Mouse (Mus musculus) kidney, embryonic 16.5 days (tissue): Measurements from ENCODE around the gene Tspan18. TPM values are rescaled to one million over a fixed set of nuclear protein-coding genes. Genes with fewer than 3 reads are reported as not detected.
A peak's percentile ranks its signal among the peaks of the same experiment; 100 is the strongest.

Experiments
- ATAC-seq: fragments of 200-750 bp; cut with Nextera tagmentation; 2 replicates; pipeline ENCODE4 v1.8.0; 2017; ENCODE audit warnings: moderate TSS enrichment; ENCODE audit not compliant: low FRiP score, low TSS enrichment
- H3K27ac ChIP-seq: fragments of 300-500 bp; sonication (generic); 2 replicates; pipeline ENCODE4 v1.5.1; 2014; ENCODE audit warnings: low read length
- H3K27me3 ChIP-seq: fragments of 300-500 bp; sonication (generic); 2 replicates; pipeline ENCODE4 v1.6.1; 2014; ENCODE audit warnings: low read length, control low read depth, mixed read lengths; ENCODE audit not compliant: insufficient read depth
- H3K36me3 ChIP-seq: fragments of 300-500 bp; sonication (generic); 2 replicates; pipeline ENCODE4 v1.6.1; 2014; ENCODE audit warnings: low read length, control low read depth, mixed read lengths; ENCODE audit not compliant: insufficient read depth
- H3K4me1 ChIP-seq: fragments of 300-500 bp; sonication (generic); 2 replicates; pipeline ENCODE4 v1.6.1; 2014; ENCODE audit warnings: low read length, control low read depth, mixed read lengths; ENCODE audit not compliant: insufficient read depth
- H3K4me2 ChIP-seq: fragments of 300-500 bp; sonication (generic); replicated peaks from 2 replicates; pipeline ENCODE4 v1.6.1; 2014; ENCODE audit warnings: low read depth, low read length
- H3K4me3 ChIP-seq: fragments of 300-500 bp; sonication (generic); 2 replicates; pipeline ENCODE4 v1.5.1; 2014; ENCODE audit warnings: mild to moderate bottlenecking, low read length
- H3K9ac ChIP-seq: fragments of 300-500 bp; sonication (generic); replicated peaks from 2 replicates; pipeline ENCODE4 v1.6.1; 2014; ENCODE audit warnings: low read length
- H3K9me3 ChIP-seq: fragments of 300-500 bp; sonication (generic); 2 replicates; pipeline ENCODE4 v1.6.1; 2016; ENCODE audit warnings: low read length, control low read depth
- WGBS: fragments of 180-500 bp; shearing (Covaris S2); extraction: QIAGEN DNeasy Blood & Tissue Kit; methylation state at CpG from one replicate; pipeline ENCODE4 v1.1.7; 2014; 5-methylcytosine and 5-hydroxymethylcytosine counted together
- polyA plus RNA-seq: library from polyadenylated mRNA; unstranded; fragments of >200 nt; fragmentation: Nextera tagmentation; extraction: Ambion mirVana; gene quantifications from 2 replicates; pipeline ENCODE4 v1.2.1, GENCODE M21; 2015

The Tspan18 gene
- polyA plus RNA-seq, 1 experiment from 2014 or later = 35.0 TPM

GRCm38 (mm10) chr2:93286742-93287141 is 47.6 kb downstream of the Tspan18 start:
- H3K27me3 ChIP-seq = no peaks in the 10 kb centered on the region
- H3K4me1 ChIP-seq = peaks cover 78% of the 10 kb centered on the region
- no peaks in the 10 kb centered on the region for H3K9me3 ChIP-seq
- WGBS = 61% methylated on average over 4 of the region's 4 CpGs
- no peak overlapping the region for H3K27ac ChIP-seq
- ATAC-seq = no peak
- no peak overlapping the region for H3K4me3 ChIP-seq
- H3K36me3 ChIP-seq = no peaks in the 10 kb centered on the region
- H3K9ac ChIP-seq = no peak overlapping the region
- no peak overlapping the region for H3K4me2 ChIP-seq

- Histone ChIP-seq H3K27me3 (no peaks in the 10 kb centered on the region), H3K4me2 (no peak overlapping the region), H3K27ac (no peak overlapping the region), H3K9ac (no peak overlapping the region), H3K36me3 (no peaks in the 10 kb centered on the region), H3K9me3 (no peaks in the 10 kb centered on the region), H3K4me1 (peaks cover 74% of the 10 kb centered on the region), H3K4me3 (no peak overlapping the region)
- 30% methylated on average over 2 of the region's 2 CpGs for WGBS
- no peak for ATAC-seq
These were observed 48.0 kb downstream of the Tspan18 start for GRCm38 (mm10) chr2:93286321-93286720.

- no peak overlapping the region for H3K9ac ChIP-seq
These were observed 48.5 kb downstream of the Tspan18 start for GRCm38 (mm10) chr2:93285842-93286241.

GRCm38 (mm10) chr2:93284625-93285024 is 49.7 kb downstream of the Tspan18 start:
- WGBS = 83% methylated on average over 2 of the region's 2 CpGs
- Histone ChIP-seq H3K4me2 (no peak overlapping the region), H3K4me1 (peaks cover 67% of the 10 kb centered on the region)

More at GRCm38 (mm10) chr2:93285842-93286241, 48.5 kb downstream of the Tspan18 start:
- Histone ChIP-seq H3K9me3 (no peaks in the 10 kb centered on the region), H3K36me3 (no peaks in the 10 kb centered on the region), H3K4me1 (peaks cover 72% of the 10 kb centered on the region), H3K4me2 (no peak overlapping the region), H3K27me3 (no peaks in the 10 kb centered on the region), H3K27ac (no peak overlapping the region), H3K4me3 (no peak overlapping the region)
- WGBS = 58% methylated on average over 8 of the region's 8 CpGs
- ATAC-seq = no peak

GRCm38 (mm10) chr2:93283481-93284293 is 50.6 kb downstream of the Tspan18 start:
- peak; percentile 44 for ATAC-seq
- H3K4me1 ChIP-seq = peaks cover 66% of the 10 kb centered on the region
- H3K4me3 ChIP-seq = no peak overlapping the region
- 0 out of 2 replicates have a peak overlapping the region, but pooled peaks have one; percentile 19 for H3K9ac ChIP-seq
- no peak overlapping the region for H3K4me2 ChIP-seq
- H3K36me3 ChIP-seq = no peaks in the 10 kb centered on the region
- H3K9me3 ChIP-seq = no peaks in the 10 kb centered on the region
- 28% methylated on average over 7 of the region's 7 CpGs for WGBS
- H3K27ac ChIP-seq = peak overlapping the region; percentile 48
- no peaks in the 10 kb centered on the region for H3K27me3 ChIP-seq

More at GRCm38 (mm10) chr2:93284625-93285024, 49.7 kb downstream of the Tspan18 start:
- H3K36me3 ChIP-seq = no peaks in the 10 kb centered on the region
- ATAC-seq = no peak
- peak overlapping the region; percentile 48; the same call in 1 of the 2 replicates for H3K27ac ChIP-seq
- no peaks in the 10 kb centered on the region for H3K27me3 ChIP-seq
- no peaks in the 10 kb centered on the region for H3K9me3 ChIP-seq
- 0 out of 2 replicates have a peak overlapping the region, but pooled peaks have one; percentile 27 for H3K9ac ChIP-seq
- H3K4me3 ChIP-seq = no peak overlapping the region

GRCm38 (mm10) chr2:93282636-93283035 is 51.7 kb downstream of the Tspan18 start:
- no peaks in the 10 kb centered on the region for H3K9me3 ChIP-seq
- H3K4me1 ChIP-seq = peaks cover 76% of the 10 kb centered on the region
- no peak overlapping the region for H3K4me2 ChIP-seq
- no peak overlapping the region for H3K4me3 ChIP-seq
- no peak overlapping the region for H3K9ac ChIP-seq
- 81% methylated on average over 4 of the region's 4 CpGs for WGBS
- H3K27ac ChIP-seq = peak overlapping the region; percentile 48
- ATAC-seq = no peak; the same call in 1 of the 2 replicates
- no peaks in the 10 kb centered on the region for H3K36me3 ChIP-seq
- H3K27me3 ChIP-seq = no peaks in the 10 kb centered on the region

GRCm38 (mm10) chr2:93281466-93281865 is 52.8 kb downstream of the Tspan18 start:
- H3K4me1 ChIP-seq = peaks cover 86% of the 10 kb centered on the region

GRCm38 (mm10) chr2:93280117-93280620 is 54.1 kb downstream of the Tspan18 start:
- 0 out of 2 replicates have a peak overlapping the region, but pooled peaks have one; percentile 0 for H3K9ac ChIP-seq
- no peak for ATAC-seq
- no peaks in the 10 kb centered on the region for H3K27me3 ChIP-seq
- no peak overlapping the region for H3K4me3 ChIP-seq
- WGBS = 38% methylated on average over 2 of the region's 2 CpGs
- peaks cover 73% of the 10 kb centered on the region for H3K4me1 ChIP-seq
- H3K4me2 ChIP-seq = no peak overlapping the region
- H3K9me3 ChIP-seq = no peaks in the 10 kb centered on the region
- H3K27ac ChIP-seq = 0 out of 2 replicates have a peak overlapping the region, but pooled peaks have one; percentile 13
- H3K36me3 ChIP-seq = no peaks in the 10 kb centered on the region

More at GRCm38 (mm10) chr2:93281466-93281865, 52.8 kb downstream of the Tspan18 start:
- ATAC-seq = no peak
- no peak overlapping the region for H3K4me2 ChIP-seq
- H3K27me3 ChIP-seq = no peaks in the 10 kb centered on the region
- WGBS = 76% methylated on average over 6 of the region's 6 CpGs
- no peaks in the 10 kb centered on the region for H3K36me3 ChIP-seq
- no peaks in the 10 kb centered on the region for H3K9me3 ChIP-seq
- no peak overlapping the region for H3K27ac ChIP-seq
- H3K9ac ChIP-seq = no peak overlapping the region
- H3K4me3 ChIP-seq = no peak overlapping the region

- H3K4me3 ChIP-seq = no peak overlapping the region
- H3K4me1 ChIP-seq = peaks cover 66% of the 10 kb centered on the region
- no peaks in the 10 kb centered on the region for H3K36me3 ChIP-seq
- H3K27ac ChIP-seq = peak overlapping the region; percentile 91
- H3K4me2 ChIP-seq = peak overlapping the region; percentile 24; the same call in 1 of the 2 replicates
- peak overlapping the region; percentile 37; the same call in 1 of the 2 replicates for H3K9ac ChIP-seq
- H3K9me3 ChIP-seq = no peaks in the 10 kb centered on the region
- no peaks in the 10 kb centered on the region for H3K27me3 ChIP-seq
- peak; percentile 87 for ATAC-seq
- 6% methylated on average over 11 of the region's 11 CpGs for WGBS
These were observed 55.9 kb downstream of the Tspan18 start for GRCm38 (mm10) chr2:93278181-93278975.
